Mouse (Mus musculus) ovary, adult 10 weeks (tissue): ENCODE measurements around the gene Lrp4. TPM values are rescaled to one million over a fixed set of nuclear protein-coding genes. Genes with fewer than 3 reads are reported as not detected.

Experiments used
- polyA plus RNA-seq: library from polyadenylated mRNA; stranded (reverse); fragments of 350-450 nt; fragmentation: Illumina TruSeq; extraction: RNeasy Lipid Tissue Mini Kit (QIAGEN cat#74804); gene quantifications from one replicate; pipeline ENCODE4 v1.2.3, GENCODE M21; 2014

The Lrp4 gene
- polyA plus RNA-seq: 3.2 TPM

DNA sequence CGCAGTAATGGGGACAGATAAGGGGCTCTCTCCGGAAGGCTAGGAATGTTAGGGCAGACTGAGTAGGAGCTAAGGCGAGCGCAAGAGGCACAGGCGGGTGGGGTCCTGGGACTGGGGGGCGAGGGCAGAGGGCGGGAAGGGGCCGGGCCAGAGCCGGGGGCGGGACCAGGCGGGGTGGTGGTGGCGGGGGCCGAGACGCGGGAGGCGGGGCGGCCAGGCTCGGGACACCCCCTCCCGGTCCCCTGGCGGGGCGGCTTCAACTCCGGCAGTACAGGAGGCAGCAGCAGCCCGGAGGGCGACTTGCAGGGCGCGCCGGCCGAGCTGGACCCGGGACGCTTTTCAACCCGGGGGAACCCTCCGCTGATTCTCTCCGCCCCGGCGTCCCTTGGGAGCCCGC, at the start of gene Lrp4:
Lrp4 (plus strand) TSS at position 253 of the 397 bp plus-strand sequence.

DNA sequence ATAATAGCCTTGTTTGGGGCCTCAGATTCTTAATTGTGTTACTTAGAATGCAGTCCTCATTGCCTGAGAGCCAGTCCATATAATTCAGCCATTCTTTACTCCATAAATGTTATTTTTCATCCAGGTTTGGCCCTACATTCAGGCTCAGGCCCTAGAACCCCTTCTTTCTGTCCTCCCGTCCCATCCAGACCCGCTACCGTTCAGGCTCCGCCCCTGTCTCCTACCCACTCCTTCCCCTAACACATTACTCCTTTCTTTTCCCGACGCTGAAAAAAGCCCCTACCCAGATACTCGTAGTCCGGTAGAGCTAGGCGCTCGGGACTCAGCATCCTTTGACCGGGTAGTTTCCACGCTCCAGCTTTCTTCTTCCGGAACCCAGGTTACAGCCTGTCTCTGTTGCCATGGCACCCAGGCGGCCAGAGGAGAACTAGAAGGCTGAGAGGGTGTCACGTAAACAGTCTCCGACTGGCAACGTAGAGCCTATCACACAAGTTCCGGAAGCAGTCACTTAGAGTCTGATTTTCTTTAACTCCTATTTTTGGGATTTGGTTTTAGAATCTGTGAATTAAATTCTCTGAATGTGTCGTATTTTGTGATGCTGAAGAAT, 12.9 kb upstream of the Lrp4 start, which contains the start of gene 1110051M20Rik:
1110051M20Rik (minus strand) TSS at position 419 of the 607 bp plus-strand sequence.

DNA sequence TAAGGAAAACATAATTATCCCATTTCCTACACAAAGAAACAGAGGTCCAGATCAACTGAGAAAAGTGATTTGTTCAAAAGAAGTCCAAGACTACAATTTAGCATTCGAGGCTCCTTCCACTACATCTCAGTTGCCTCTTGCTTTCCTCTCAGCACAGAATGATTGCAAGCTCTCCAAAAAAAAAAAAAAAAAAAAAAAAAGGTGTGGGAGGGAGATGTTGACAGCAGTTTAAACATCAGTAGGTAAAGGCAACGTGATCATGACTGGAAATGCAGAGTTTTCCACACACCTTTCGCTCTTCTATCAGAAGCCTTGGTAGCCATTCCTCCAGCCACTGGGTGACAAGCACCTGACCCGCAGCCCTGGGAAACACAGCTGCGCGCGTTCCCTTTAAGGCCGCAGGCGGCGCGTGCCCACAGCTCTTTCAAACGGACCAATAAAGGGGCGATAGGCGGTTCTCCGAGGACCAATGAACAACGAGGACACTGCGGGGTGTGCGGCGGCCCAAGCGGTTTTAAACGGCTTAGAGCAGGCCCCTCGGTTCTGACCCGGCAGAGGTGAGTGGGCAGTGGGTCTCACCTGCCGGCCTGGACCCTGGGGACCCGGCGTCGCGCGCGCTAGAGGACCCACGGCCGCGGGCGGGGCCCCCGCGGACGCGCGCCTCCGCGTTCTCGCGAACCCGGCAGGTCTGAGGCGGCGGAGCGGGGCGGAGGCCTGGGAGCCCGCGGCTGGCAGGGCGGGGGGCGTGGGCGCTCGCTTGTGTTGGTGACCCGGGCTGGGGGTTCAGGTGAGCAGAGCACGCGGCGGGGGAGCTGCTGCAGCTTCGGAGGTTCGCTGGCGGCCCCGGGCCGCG, 69.2 kb downstream of the Lrp4 start, which contains the start of gene Ckap5:
Ckap5 (plus strand) TSS at position 469 of the 853 bp plus-strand sequence.

Other genes with a start within 250 kb of the Lrp4 start
- 10.2 TPM for gene Ddb2, start 220.5 kb upstream of the Lrp4 start, polyA plus RNA-seq
- gene Pacsin3, start 201.6 kb upstream of the Lrp4 start, polyA plus RNA-seq: 0.97 TPM
- 19.5 TPM for gene Arfgap2, start 192.5 kb upstream of the Lrp4 start, polyA plus RNA-seq
- gene 1110051M20Rik, start 12.8 kb upstream of the Lrp4 start, polyA plus RNA-seq: 14.4 TPM
- gene Ckap5, start 69.3 kb downstream of the Lrp4 start, polyA plus RNA-seq: 227 TPM
- gene F2, start 178.9 kb downstream of the Lrp4 start, polyA plus RNA-seq: not detected
- gene Zfp408, start 192.3 kb downstream of the Lrp4 start, polyA plus RNA-seq: 2.0 TPM
- 23.5 TPM for gene Arhgap1, start 192.3 kb downstream of the Lrp4 start, polyA plus RNA-seq